Mouse (Mus musculus) testis, postnatal 10 days (tissue): Measurements from ENCODE around the gene Slco2b1.
"Not testable (repeated sequence)": the region's sequence is repeated elsewhere in the genome, so short reads cannot be mapped to it uniquely, and the experiment has no call there.

Experiments
- DNase-seq: peaks from one replicate; pipeline ENCODE4 v3.0.0; 2021; ENCODE audit warnings: low spot score

Slco2b1 gene

GRCm38 (mm10) chr7:99711166-99711565 is at the start of gene Slco2b1:
TSS of gene Slco2b1 (minus strand) at chr7:99711340.
- DNase-seq = no peak

DNA sequence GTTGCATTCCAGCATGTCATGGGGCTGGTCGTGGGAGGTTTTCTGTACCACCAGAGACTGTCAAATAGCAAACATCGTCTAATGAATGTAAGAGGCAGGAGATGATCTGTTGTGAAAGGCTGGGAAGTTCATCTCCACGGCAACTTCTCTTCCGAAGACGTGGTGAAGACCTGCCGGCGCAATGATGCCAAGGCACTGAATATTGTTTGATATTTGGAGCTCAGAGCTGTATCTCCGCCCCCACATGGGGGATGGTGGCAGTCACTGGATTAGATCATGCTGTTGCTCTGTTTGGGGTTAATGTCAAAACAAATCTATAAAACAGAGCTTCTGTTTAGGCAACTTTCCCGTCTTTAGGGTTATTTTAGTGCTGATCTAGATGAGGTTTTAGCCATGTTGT is 28.1 kb upstream of the Slco2b1 start:
- no peak for DNase-seq

DNA sequence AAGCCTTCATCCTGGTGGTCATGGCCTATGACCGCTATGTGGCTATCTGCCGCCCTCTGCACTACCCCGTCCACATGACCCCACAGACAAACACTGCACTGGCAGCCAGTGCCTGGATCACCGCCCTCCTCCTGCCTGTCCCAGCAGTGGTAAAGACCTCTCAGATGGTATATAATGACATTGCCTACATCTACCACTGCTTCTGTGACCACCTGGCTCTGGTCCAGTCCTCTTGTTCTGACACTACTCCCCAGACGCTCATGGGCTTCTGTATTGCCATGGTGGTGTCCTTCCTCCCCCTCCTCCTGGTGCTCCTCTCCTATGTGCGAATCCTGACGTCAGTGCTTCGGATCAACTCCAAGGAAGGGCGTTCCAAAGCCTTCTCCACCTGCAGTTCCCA is 24.4 kb upstream of the Slco2b1 start:
- DNase-seq = not testable (repeated sequence)

DNA sequence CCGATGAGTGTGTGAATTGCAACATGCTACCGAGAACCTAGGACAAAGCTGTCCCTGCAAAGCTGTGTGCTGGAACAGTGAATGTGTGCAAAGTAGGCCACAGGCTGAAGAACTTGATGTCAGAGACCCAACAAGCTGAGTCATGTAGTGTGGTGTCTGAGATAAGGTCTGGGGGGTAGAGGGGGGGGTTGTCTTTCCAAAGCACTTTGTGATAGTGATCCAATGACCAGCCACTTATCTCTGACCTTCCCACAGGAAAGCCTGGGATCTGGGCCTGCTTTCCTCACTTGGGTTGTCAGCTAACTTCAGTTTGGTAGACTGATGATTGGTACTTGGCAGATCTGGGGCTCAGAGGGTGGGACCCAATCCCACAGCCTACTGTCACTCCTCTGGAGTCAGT is 23.5 kb upstream of the Slco2b1 start:
- no peak for DNase-seq

- no peak for DNase-seq
These were observed 18.8 kb upstream of the Slco2b1 start, which contains the start of gene Olfr520 for GRCm38 (mm10) chr7:99729973-99730372. TSS of gene Olfr520 (plus strand) at chr7:99730273.

GRCm38 (mm10) chr7:99716536-99716935 is 5.4 kb upstream of the Slco2b1 start:
- DNase-seq = no peak

- DNase-seq = no peak
These were observed 1.3 kb upstream of the Slco2b1 start for GRCm38 (mm10) chr7:99712431-99712830.

DNA sequence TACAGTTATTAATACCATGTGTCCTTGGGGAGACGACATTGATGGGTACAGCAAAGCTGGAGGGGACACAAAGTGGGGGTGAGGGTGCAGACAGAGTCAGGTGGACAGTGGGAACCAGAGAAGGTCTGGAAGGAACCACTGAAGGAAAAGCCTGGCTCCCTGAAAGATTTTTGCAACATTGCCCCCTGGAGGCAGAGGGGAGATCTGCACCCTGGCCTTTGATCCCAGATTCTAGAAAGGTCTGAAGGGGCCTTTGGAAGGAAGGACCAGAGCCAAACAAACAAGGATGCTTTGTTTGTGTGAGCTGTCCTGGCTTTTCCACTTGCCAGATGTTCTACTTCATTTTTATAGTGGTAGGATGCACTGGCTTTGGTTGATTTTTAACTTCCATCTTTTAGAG is 664 bp downstream of the Slco2b1 start:
- DNase-seq = peak; percentile 80

GRCm38 (mm10) chr7:99709992-99710391 is 1.1 kb downstream of the Slco2b1 start:
- no peak for DNase-seq

- DNase-seq = no peak
These were observed 2.4 kb downstream of the Slco2b1 start for GRCm38 (mm10) chr7:99708750-99709149.

- no peak for DNase-seq
These were observed 2.8 kb downstream of the Slco2b1 start for GRCm38 (mm10) chr7:99708301-99708721.

GRCm38 (mm10) chr7:99707671-99708070 is 3.5 kb downstream of the Slco2b1 start:
- DNase-seq = no peak

- DNase-seq = no peak
These were observed 4.0 kb downstream of the Slco2b1 start for GRCm38 (mm10) chr7:99707038-99707595.

- no peak for DNase-seq
These were observed 4.7 kb downstream of the Slco2b1 start for GRCm38 (mm10) chr7:99706341-99707037.

- DNase-seq = no peak
These were observed 6.2 kb downstream of the Slco2b1 start for GRCm38 (mm10) chr7:99704736-99705519.

DNA sequence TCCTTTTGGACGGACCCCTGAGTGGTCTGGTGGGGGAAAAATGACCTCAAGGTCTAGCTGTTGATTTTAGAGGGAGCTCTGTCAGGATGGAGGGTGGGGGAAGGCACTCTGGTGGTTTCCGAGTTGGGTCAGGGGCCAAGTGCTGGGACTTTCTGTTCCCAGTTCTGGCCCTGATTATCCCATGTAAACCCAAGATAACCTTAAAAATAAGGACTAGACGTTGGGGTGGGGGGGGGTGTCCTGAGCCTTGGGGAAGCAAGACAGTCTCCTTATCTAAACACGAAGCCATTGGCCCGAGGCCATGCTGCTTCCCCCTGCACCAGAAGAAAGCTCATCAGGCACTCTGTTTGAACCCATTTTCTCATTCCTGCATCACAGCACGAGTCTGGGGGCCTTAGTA is 8.9 kb downstream of the Slco2b1 start:
- no peak for DNase-seq

GRCm38 (mm10) chr7:99700641-99701040 is 10.5 kb downstream of the Slco2b1 start:
- no peak for DNase-seq

- peak; percentile 62 for DNase-seq
These were observed 11.4 kb downstream of the Slco2b1 start for GRCm38 (mm10) chr7:99699709-99700151.

GRCm38 (mm10) chr7:99699106-99699505 is 12.0 kb downstream of the Slco2b1 start:
- DNase-seq = no peak

DNA sequence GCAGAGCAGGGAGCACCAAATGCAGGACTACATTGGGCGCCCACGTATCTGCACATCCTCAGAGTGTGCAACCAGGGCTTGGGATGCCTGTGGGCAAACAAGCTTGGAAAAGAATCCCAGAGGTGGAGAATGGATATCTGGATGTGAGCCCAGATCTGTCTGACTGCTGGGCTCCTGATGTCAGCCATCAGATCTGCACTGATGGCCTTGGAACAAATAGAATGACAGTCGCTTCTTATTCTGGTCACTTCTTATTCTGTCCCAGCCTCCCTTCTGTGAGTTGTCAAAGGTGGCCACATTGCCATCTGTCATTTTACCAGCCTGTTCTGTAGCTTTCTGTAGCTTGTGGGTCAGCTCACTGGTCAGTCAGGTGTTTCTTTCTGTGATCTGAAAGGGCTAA is 12.6 kb downstream of the Slco2b1 start:
- DNase-seq = no peak

GRCm38 (mm10) chr7:99695471-99696057 is 15.6 kb downstream of the Slco2b1 start:
- no peak for DNase-seq

- DNase-seq = not testable (repeated sequence)
These were observed 16.7 kb downstream of the Slco2b1 start for GRCm38 (mm10) chr7:99694424-99694823.

- DNase-seq = no peak
These were observed 17.2 kb downstream of the Slco2b1 start for GRCm38 (mm10) chr7:99693976-99694375.
